Mouse (Mus musculus): ENCODE measurements around the gene Plcl2. TPM values are rescaled to one million over a fixed set of nuclear protein-coding genes. Genes with fewer than 3 reads are reported as not detected.

The Plcl2 gene
- polyA plus RNA-seq, 1 experiment from 2014 or later = 7.3 TPM

DNA sequence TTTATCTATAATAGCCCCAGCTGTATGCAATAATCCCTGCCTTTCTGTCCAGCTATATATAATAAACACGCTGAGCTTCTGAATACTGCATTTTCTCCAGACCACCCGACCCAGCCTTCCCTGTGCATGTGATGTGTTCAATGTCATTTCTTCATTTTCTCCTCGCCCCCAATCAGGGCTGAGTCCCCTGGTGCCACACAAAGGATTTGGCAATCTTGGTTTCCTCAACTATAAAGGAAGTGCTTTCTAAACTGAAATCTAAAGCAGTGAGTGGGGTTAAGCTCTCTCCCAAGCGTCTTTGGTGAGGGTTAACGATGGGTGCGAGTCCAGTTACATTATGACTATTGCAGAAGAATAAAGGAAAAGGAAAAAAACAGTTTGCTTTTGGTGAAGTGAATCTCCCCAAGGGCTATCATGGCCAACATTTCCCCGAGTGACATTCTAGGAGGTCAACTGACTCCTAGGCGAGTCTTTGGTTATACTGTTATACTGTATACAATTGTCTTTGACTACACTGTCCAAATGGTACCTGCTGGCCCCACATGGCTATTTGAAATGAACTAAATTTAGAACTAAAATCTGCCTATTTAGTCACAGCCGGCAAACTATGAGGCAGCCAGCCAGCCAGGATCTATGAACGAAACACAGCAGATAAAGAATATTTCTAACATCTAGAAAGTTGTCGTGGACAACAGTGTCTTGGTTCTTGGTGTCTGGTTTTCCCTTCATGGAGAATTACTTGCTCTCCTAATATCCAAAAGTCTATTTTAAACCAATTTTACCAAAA lies 18.4 kb upstream of the Plcl2 start:
- H3K9ac ChIP-seq (replicated peaks; ENCODE audit: low read length) = no peak overlapping the region
- ATAC-seq (replicated peaks; ENCODE audit: insufficient number of reproducible peaks, low FRiP score, low TSS enrichment, low read depth) (no peak), DNase-seq (ENCODE audit: low spot score) (no peak)
- no peaks in the 10 kb centered on the region for H3K36me3 ChIP-seq (replicated peaks; ENCODE audit: control insufficient read depth, insufficient read depth, low read depth, low read length)
- H3K9me3 ChIP-seq (replicated peaks; ENCODE audit: control insufficient read depth, low read length) = no peaks in the 10 kb centered on the region
- H3K4me1 ChIP-seq (ENCODE audit: control insufficient read depth, insufficient read depth, low read length) = no peaks in the 10 kb centered on the region
- no peaks in the 10 kb centered on the region for H3K27me3 ChIP-seq (ENCODE audit: control insufficient read depth, insufficient read depth, low read length)
- no peak overlapping the region for H3K27ac ChIP-seq (replicated peaks; ENCODE audit: low read depth, low read length)
- WGBS = 77% methylated on average over 11 of the region's 11 CpGs
- no peak overlapping the region for H3K4me3 ChIP-seq (ENCODE audit: low read depth, low read length)
- H3K4me2 ChIP-seq (ENCODE audit: low read depth, low read length) = no peak overlapping the region

DNA sequence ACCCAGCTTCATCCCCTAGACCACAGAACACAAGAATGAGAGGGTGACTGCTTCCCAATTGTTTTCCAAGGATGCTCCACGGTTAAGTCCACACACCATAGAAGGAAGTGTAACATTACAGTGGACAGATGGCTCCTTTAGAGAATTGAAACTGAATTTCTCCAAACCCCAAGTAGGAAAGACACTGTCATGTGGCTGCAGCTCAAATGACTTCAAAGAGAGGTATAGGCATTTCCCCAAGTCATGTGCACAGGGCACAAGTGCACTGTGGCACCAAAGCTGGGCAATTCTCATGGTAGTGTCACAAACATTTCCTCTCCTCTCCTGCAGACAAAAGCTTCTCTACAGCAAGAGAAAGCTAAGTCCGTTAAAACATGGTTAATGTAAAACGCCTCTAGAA lies 17.7 kb upstream of the Plcl2 start:
- Histone ChIP-seq H3K9me3 (replicated peaks; ENCODE audit: control insufficient read depth, low read length) (no peaks in the 10 kb centered on the region), H3K36me3 (replicated peaks; ENCODE audit: control insufficient read depth, insufficient read depth, low read depth, low read length) (no peaks in the 10 kb centered on the region), H3K4me2 (ENCODE audit: low read depth, low read length) (no peak overlapping the region), H3K27me3 (ENCODE audit: control insufficient read depth, insufficient read depth, low read length) (no peaks in the 10 kb centered on the region), H3K4me3 (ENCODE audit: low read depth, low read length) (no peak overlapping the region), H3K4me1 (ENCODE audit: control insufficient read depth, insufficient read depth, low read length) (no peaks in the 10 kb centered on the region), H3K27ac (replicated peaks; ENCODE audit: low read depth, low read length) (no peak overlapping the region), H3K9ac (replicated peaks; ENCODE audit: low read length) (no peak overlapping the region)
- WGBS = 87% methylated on average over 3 of the region's 3 CpGs
- DNase-seq (ENCODE audit: low spot score) (no peak), ATAC-seq (replicated peaks; ENCODE audit: insufficient number of reproducible peaks, low FRiP score, low TSS enrichment, low read depth) (no peak)

GRCm38 (mm10) chr17:50495216-50495889 lies 13.8 kb upstream of the Plcl2 start:
- ATAC-seq (replicated peaks; ENCODE audit: insufficient number of reproducible peaks, low FRiP score, low TSS enrichment, low read depth) (peak; percentile 84), DNase-seq (ENCODE audit: low spot score) (peak; percentile 86)
- Histone ChIP-seq H3K9ac (replicated peaks; ENCODE audit: low read length) (no peak overlapping the region), H3K4me2 (ENCODE audit: low read depth, low read length) (no peak overlapping the region), H3K9me3 (replicated peaks; ENCODE audit: control insufficient read depth, low read length) (no peaks in the 10 kb centered on the region), H3K27ac (replicated peaks; ENCODE audit: low read depth, low read length) (no peak overlapping the region), H3K4me3 (ENCODE audit: low read depth, low read length) (no peak overlapping the region), H3K4me1 (ENCODE audit: control insufficient read depth, insufficient read depth, low read length) (no peaks in the 10 kb centered on the region), H3K27me3 (ENCODE audit: control insufficient read depth, insufficient read depth, low read length) (no peaks in the 10 kb centered on the region), H3K36me3 (replicated peaks; ENCODE audit: control insufficient read depth, insufficient read depth, low read depth, low read length) (no peaks in the 10 kb centered on the region)
- WGBS = 37% methylated on average over 10 of the region's 10 CpGs

- H3K9me3 ChIP-seq (replicated peaks; ENCODE audit: control insufficient read depth, low read length) = no peaks in the 10 kb centered on the region
- H3K36me3 ChIP-seq (replicated peaks; ENCODE audit: control insufficient read depth, insufficient read depth, low read depth, low read length) = no peaks in the 10 kb centered on the region
- ATAC-seq (replicated peaks; ENCODE audit: insufficient number of reproducible peaks, low FRiP score, low TSS enrichment, low read depth) (no peak), DNase-seq (ENCODE audit: low spot score) (no peak)
- WGBS = 32% methylated on average over 7 of the region's 7 CpGs
- H3K27me3 ChIP-seq (ENCODE audit: control insufficient read depth, insufficient read depth, low read length) = no peaks in the 10 kb centered on the region
- H3K9ac ChIP-seq (replicated peaks; ENCODE audit: low read length) = no peak overlapping the region
- H3K27ac ChIP-seq (replicated peaks; ENCODE audit: low read depth, low read length) = no peak overlapping the region
- no peak overlapping the region for H3K4me2 ChIP-seq (ENCODE audit: low read depth, low read length)
- H3K4me3 ChIP-seq (ENCODE audit: low read depth, low read length) = no peak overlapping the region
- H3K4me1 ChIP-seq (ENCODE audit: control insufficient read depth, insufficient read depth, low read length) = no peaks in the 10 kb centered on the region
Measured at GRCm38 (mm10) chr17:50498062-50498697, 11.0 kb upstream of the Plcl2 start.

- H3K4me2 ChIP-seq (ENCODE audit: low read depth, low read length) = no peak overlapping the region
- no peak overlapping the region for H3K4me3 ChIP-seq (ENCODE audit: low read depth, low read length)
- H3K9ac ChIP-seq (replicated peaks; ENCODE audit: low read length) = no peak overlapping the region
- no peaks in the 10 kb centered on the region for H3K36me3 ChIP-seq (replicated peaks; ENCODE audit: control insufficient read depth, insufficient read depth, low read depth, low read length)
- 44% methylated on average over 16 of the region's 16 CpGs for WGBS
- no peak for DNase-seq (ENCODE audit: low spot score)
- H3K9me3 ChIP-seq (replicated peaks; ENCODE audit: control insufficient read depth, low read length) = no peaks in the 10 kb centered on the region
- H3K4me1 ChIP-seq (ENCODE audit: control insufficient read depth, insufficient read depth, low read length) = no peaks in the 10 kb centered on the region
- no peak for ATAC-seq (replicated peaks; ENCODE audit: insufficient number of reproducible peaks, low FRiP score, low TSS enrichment, low read depth)
- H3K27ac ChIP-seq (replicated peaks; ENCODE audit: low read depth, low read length) = no peak overlapping the region
- H3K27me3 ChIP-seq (ENCODE audit: control insufficient read depth, insufficient read depth, low read length) = no peaks in the 10 kb centered on the region
Measured at GRCm38 (mm10) chr17:50499091-50499790, 10.0 kb upstream of the Plcl2 start.

DNA sequence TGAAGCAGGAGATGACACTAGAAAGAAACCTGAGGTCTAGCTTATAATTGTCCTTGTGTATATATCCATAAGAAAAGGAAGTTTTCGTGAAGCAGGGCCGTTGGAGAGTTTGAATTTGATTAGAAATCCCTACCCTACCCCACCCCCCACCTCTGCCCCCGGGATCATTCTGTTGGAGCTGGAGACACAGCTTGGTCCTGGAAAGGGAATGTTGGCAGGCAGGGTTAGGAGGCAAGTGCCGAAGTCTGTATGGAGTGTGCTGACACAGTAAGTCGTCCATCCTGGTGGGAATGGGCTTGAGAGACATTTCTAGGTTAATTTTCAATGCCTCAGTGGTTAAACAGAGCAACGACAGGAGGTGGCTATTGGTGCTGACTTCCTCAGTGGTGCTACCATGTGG lies 8.4 kb upstream of the Plcl2 start:
- Histone ChIP-seq H3K4me1 (ENCODE audit: control insufficient read depth, insufficient read depth, low read length) (no peaks in the 10 kb centered on the region), H3K9me3 (replicated peaks; ENCODE audit: control insufficient read depth, low read length) (no peaks in the 10 kb centered on the region), H3K9ac (replicated peaks; ENCODE audit: low read length) (no peak overlapping the region), H3K27ac (replicated peaks; ENCODE audit: low read depth, low read length) (no peak overlapping the region), H3K27me3 (ENCODE audit: control insufficient read depth, insufficient read depth, low read length) (no peaks in the 10 kb centered on the region), H3K36me3 (replicated peaks; ENCODE audit: control insufficient read depth, insufficient read depth, low read depth, low read length) (no peaks in the 10 kb centered on the region), H3K4me2 (ENCODE audit: low read depth, low read length) (no peak overlapping the region), H3K4me3 (ENCODE audit: low read depth, low read length) (no peak overlapping the region)
- ATAC-seq (replicated peaks; ENCODE audit: insufficient number of reproducible peaks, low FRiP score, low TSS enrichment, low read depth) (no peak), DNase-seq (ENCODE audit: low spot score) (no peak)
- WGBS = 75% methylated on average over 6 of the region's 6 CpGs

GRCm38 (mm10) chr17:50503075-50503474 lies 6.1 kb upstream of the Plcl2 start:
- WGBS = 84% methylated on average over 7 of the region's 7 CpGs
- no peaks in the 10 kb centered on the region for H3K36me3 ChIP-seq (replicated peaks; ENCODE audit: control insufficient read depth, insufficient read depth, low read depth, low read length)
- ATAC-seq (replicated peaks; ENCODE audit: insufficient number of reproducible peaks, low FRiP score, low TSS enrichment, low read depth) = no peak

More at GRCm38 (mm10) chr17:50503075-50503474, 6.1 kb upstream of the Plcl2 start:
- Histone ChIP-seq H3K9me3 (replicated peaks; ENCODE audit: control insufficient read depth, low read length) (no peaks in the 10 kb centered on the region), H3K9ac (replicated peaks; ENCODE audit: low read length) (no peak overlapping the region), H3K27ac (replicated peaks; ENCODE audit: low read depth, low read length) (no peak overlapping the region), H3K4me2 (ENCODE audit: low read depth, low read length) (no peak overlapping the region), H3K27me3 (ENCODE audit: control insufficient read depth, insufficient read depth, low read length) (no peaks in the 10 kb centered on the region), H3K4me3 (ENCODE audit: low read depth, low read length) (no peak overlapping the region), H3K4me1 (ENCODE audit: control insufficient read depth, insufficient read depth, low read length) (no peaks in the 10 kb centered on the region)
- no peak for DNase-seq (ENCODE audit: low spot score)

Measured in embryonic facial prominence, embryonic 11.5 days (tissue).